Mouse (Mus musculus) kidney, postnatal 0 days (tissue): ENCODE measurements around the gene Cisd3. TPM values are rescaled to one million over a fixed set of nuclear protein-coding genes. Genes with fewer than 3 reads are reported as not detected.

Source experiments
- ATAC-seq: fragments of 200-750 bp; cut with Nextera tagmentation; replicated peaks from 2 replicates; pipeline ENCODE4 v1.8.0; 2017; ENCODE audit warnings: low read depth, moderate number of reproducible peaks, moderate TSS enrichment, moderate library complexity; ENCODE audit not compliant: low FRiP score
- DNase-seq: peaks from one replicate; pipeline ENCODE4 v3.0.0-alpha.2; 2016; ENCODE audit warnings: low spot score
- H3K27ac ChIP-seq: fragments of 300-500 bp; sonication (generic); 2 replicates; pipeline ENCODE4 v1.5.1; 2014; ENCODE audit warnings: mild to moderate bottlenecking
- H3K27me3 ChIP-seq: fragments of 300-500 bp; sonication (generic); 2 replicates; pipeline ENCODE4 v1.6.1; 2014; ENCODE audit warnings: low read length, mixed read lengths; ENCODE audit not compliant: insufficient read depth
- H3K36me3 ChIP-seq: fragments of 300-500 bp; sonication (generic); 2 replicates; pipeline ENCODE4 v1.6.1; 2014; ENCODE audit warnings: low read length, mixed read lengths; ENCODE audit not compliant: insufficient read depth
- H3K4me1 ChIP-seq: fragments of 300-500 bp; sonication (generic); replicated peaks from 2 replicates; pipeline ENCODE4 v1.6.1; 2014; ENCODE audit warnings: antibody characterized with exemption, low read length, mixed read lengths; ENCODE audit not compliant: insufficient read depth
- H3K4me2 ChIP-seq: fragments of 300-500 bp; sonication (generic); 2 replicates; pipeline ENCODE4 v1.6.1; 2014; ENCODE audit warnings: mild to moderate bottlenecking, low read length, moderate library complexity, mixed read lengths
- H3K4me3 ChIP-seq: fragments of 300-500 bp; sonication (generic); replicated peaks from 2 replicates; pipeline ENCODE4 v1.5.1; 2014; ENCODE audit warnings: low read depth, low read length
- H3K9ac ChIP-seq: fragments of 300-500 bp; sonication (generic); 2 replicates; pipeline ENCODE4 v1.6.1; 2014; ENCODE audit warnings: low read depth, low read length
- H3K9me3 ChIP-seq: fragments of 300-500 bp; sonication (generic); replicated peaks from 2 replicates; pipeline ENCODE4 v1.6.1; 2016; ENCODE audit warnings: low read length, inconsistent platforms, mixed read lengths
- CTCF ChIP-seq: IDR thresholded peaks from 2 replicates; pipeline ENCODE4 v1.5.1; 2016; ENCODE audit warnings: antibody characterized with exemption, low read depth, mild to moderate bottlenecking, moderate library complexity
- WGBS: fragments of 180-500 bp; shearing (Covaris S2); extraction: QIAGEN DNeasy Blood & Tissue Kit; methylation state at CpG from one replicate; pipeline ENCODE4 v1.1.7; 2014; 5-methylcytosine and 5-hydroxymethylcytosine counted together
- microRNA-seq: library from miRNA; unstranded; fragments of <30 nt; microRNA quantifications from one replicate; pipeline ENCODE4, GENCODE M21; 2016
- polyA plus RNA-seq: library from polyadenylated mRNA; unstranded; fragments of >200 nt; fragmentation: Nextera tagmentation; extraction: Ambion mirVana; gene quantifications from 2 replicates; pipeline ENCODE4 v1.2.1, GENCODE M21; 2015

Gene Cisd3
- polyA plus RNA-seq, 1 experiment from 2014 or later = 69.2 TPM

DNA sequence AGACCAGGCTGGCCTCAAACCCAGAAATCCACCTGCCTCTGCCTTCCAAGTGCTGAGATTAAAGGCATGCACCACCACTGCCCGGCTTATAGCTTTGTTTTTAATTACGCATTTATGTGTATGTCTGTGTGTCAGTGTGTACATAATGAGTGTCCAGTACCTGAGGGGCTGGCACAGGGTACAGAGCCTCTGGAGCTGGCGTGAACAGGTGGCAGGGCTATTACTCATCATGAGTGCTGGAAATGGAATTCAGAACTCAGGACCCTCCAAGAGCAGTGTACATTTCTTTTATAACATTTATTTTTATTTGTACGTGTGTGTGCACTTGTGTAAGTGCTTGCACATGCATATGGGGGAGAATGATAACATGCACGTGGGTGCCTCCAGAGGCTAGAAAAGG, 51.0 kb downstream of the Cisd3 start:
- WGBS = 86% methylated on average over 5 of the region's 5 CpGs
- H3K27me3 ChIP-seq = no peaks in the 10 kb centered on the region
- no peak overlapping the region for H3K27ac ChIP-seq
- H3K4me2 ChIP-seq = no peak overlapping the region
- no peaks in the 10 kb centered on the region for H3K9me3 ChIP-seq
- DNase-seq (no peak), ATAC-seq (no peak)
- no peak overlapping the region for H3K4me3 ChIP-seq
- H3K4me1 ChIP-seq = peaks cover 13% of the 10 kb centered on the region; the same call in 1 of the 2 replicates
- H3K9ac ChIP-seq = no peak overlapping the region
- peaks cover 3% of the 10 kb centered on the region for H3K36me3 ChIP-seq
- no peak for TF ChIP-seq CTCF

DNA sequence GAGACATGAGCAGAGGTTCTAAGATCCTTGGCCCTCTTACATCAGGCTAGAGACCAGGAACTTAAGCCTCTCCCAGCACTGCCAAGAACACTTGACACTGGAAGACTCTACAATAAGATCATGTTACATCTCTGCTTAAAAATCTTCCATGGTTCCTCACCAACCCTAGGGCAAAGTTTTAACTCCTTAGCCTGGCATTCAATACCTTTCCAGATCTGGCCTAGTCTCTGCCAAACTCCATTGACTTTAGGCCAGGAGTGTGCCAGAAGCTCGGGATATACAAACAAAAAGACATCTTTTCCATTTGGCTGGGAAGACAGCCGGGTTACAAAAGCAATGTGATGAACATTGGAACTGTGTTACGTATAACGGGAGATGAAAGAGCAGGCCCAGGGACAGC, 52.0 kb downstream of the Cisd3 start:
- Histone ChIP-seq H3K9ac (no peak overlapping the region), H3K4me2 (no peak overlapping the region), H3K36me3 (no peaks in the 10 kb centered on the region), H3K27ac (no peak overlapping the region), H3K9me3 (no peaks in the 10 kb centered on the region), H3K4me3 (no peak overlapping the region), H3K27me3 (no peaks in the 10 kb centered on the region), H3K4me1 (peaks cover 19% of the 10 kb centered on the region)
- no peak for TF ChIP-seq CTCF
- ATAC-seq (no peak), DNase-seq (no peak)
- WGBS = 53% methylated on average over 4 of the region's 4 CpGs

Small RNA genes lying within 50 kb of the gene (microRNA-seq; reads per million reads assigned to microRNA genes)
- gene Gm24158 (not detected), gene Mir6927 (0.60 reads per million)

Other genes with a start within 250 kb of the Cisd3 start
- gene 4933428G20Rik, start 185.5 kb upstream of the Cisd3 start, polyA plus RNA-seq = 0.08 and 0.28 TPM in 2 replicates
- 0.59 and 0.70 TPM in 2 replicates for gene Srcin1, start 109.6 kb upstream of the Cisd3 start, polyA plus RNA-seq
- gene Epop, start 56.1 kb upstream of the Cisd3 start, polyA plus RNA-seq = 2.9 and 4.1 TPM in 2 replicates
- 2.3 TPM in 2 replicates for gene Mllt6, start 22.4 kb upstream of the Cisd3 start, polyA plus RNA-seq
- gene Pcgf2, start 14.7 kb downstream of the Cisd3 start, polyA plus RNA-seq = 10.4 and 11.4 TPM in 2 replicates
- gene Psmb3, start 17.6 kb downstream of the Cisd3 start, polyA plus RNA-seq = 504 and 541 TPM in 2 replicates
- gene Pip4k2b, start 58.9 kb downstream of the Cisd3 start, polyA plus RNA-seq = 1.5 TPM in 2 replicates
- gene Cwc25, start 80.7 kb downstream of the Cisd3 start, polyA plus RNA-seq = 13.9 and 14.8 TPM in 2 replicates
- not detected in 2 replicates for gene 1700001P01Rik, start 90.1 kb downstream of the Cisd3 start, polyA plus RNA-seq
- 716 and 863 TPM in 2 replicates for gene Rpl23, start 96.6 kb downstream of the Cisd3 start, polyA plus RNA-seq
- gene Lasp1, start 113.2 kb downstream of the Cisd3 start, polyA plus RNA-seq = 87.7 and 96.4 TPM in 2 replicates
- gene B230217C12Rik, start 155.0 kb downstream of the Cisd3 start, polyA plus RNA-seq = 5.1 and 5.6 TPM in 2 replicates
- gene Fbxo47, start 198.3 kb downstream of the Cisd3 start, polyA plus RNA-seq = 0.61 and 0.95 TPM in 2 replicates